Comparison of ENCODE assay signal across 16 mouse cellular contexts in the genomic region with DNA sequence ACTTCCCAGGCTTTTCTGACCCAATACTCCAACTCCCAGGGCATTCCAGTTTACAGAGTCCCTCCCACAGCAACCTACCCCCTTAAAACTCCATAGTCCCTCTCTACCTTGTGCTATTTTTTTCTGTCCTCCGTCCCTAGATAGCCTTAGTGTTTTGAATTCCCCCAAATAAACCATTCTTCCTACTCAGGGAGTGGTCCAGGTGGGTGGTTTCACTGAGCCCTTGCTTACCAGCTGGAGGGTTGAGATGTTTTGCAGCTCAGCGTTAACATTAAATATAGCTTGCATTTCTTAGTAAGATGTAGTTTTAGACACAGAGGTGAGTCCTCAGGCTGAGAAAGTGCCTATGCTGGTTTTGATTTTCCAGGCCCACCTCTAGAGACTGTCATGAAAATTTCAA.
"Had no signal": no experiment of that assay in that cellular context is flagged by ENCODE, and none has a peak within 500 bp of the region (broad histone marks: within the 10 kb centered on the region; RNA-seq: fewer than 3 reads in every experiment).

No protein-coding gene starts in this region.

- H3K4me3 ChIP-seq: midbrain, embryonic 10.5 days; midbrain, embryonic 12.5 days; myocyte; neural tube, embryonic 13.5 days; neural tube, embryonic 15.5 days had no signal

- H3K9me3 ChIP-seq: midbrain, embryonic 10.5 days; midbrain, embryonic 12.5 days; neural tube, embryonic 13.5 days; neural tube, embryonic 15.5 days had no signal

- H3K4me1 ChIP-seq: midbrain, embryonic 10.5 days; midbrain, embryonic 12.5 days; neural tube, embryonic 13.5 days; neural tube, embryonic 15.5 days had no signal

- H3K36me3 ChIP-seq: midbrain, embryonic 10.5 days; midbrain, embryonic 12.5 days; neural tube, embryonic 13.5 days; neural tube, embryonic 15.5 days had no signal

- H3K27me3 ChIP-seq: midbrain, embryonic 12.5 days; neural tube, embryonic 13.5 days; neural tube, embryonic 15.5 days had no signal

- H3K27ac ChIP-seq: midbrain, embryonic 10.5 days; midbrain, embryonic 12.5 days; neural tube, embryonic 13.5 days; neural tube, embryonic 15.5 days had no signal

- DNase-seq: lung, adult 18-20 months; lung, embryonic 14.5 days; lung, postnatal 10 days; lung, postnatal 4 days; midbrain, embryonic 14.5 days; retina, postnatal 1 day; right cerebral cortex, adult 18-20 months; spleen, adult 18-20 months; thymus, adult 2 months; thymus, postnatal 25 days; thymus, postnatal 4 days had no signal
